Mouse (Mus musculus): ENCODE measurements around the gene Prkab1. TPM values are rescaled to one million over a fixed set of nuclear protein-coding genes. Genes with fewer than 3 reads are reported as not detected.

Gene Prkab1
- polyA plus RNA-seq, 1 experiment, result 140 TPM

- Histone ChIP-seq H3K4me1 (peaks cover 36% of the 10 kb centered on the region), H3K27me3 (replicated peaks) (no peaks in the 10 kb centered on the region), H3K4me3 (replicated peaks) (no peak overlapping the region), H3K9me3 (no peaks in the 10 kb centered on the region), H3K36me3 (replicated peaks; ENCODE audit: low read length) (peaks cover 57% of the 10 kb centered on the region)
- TF ChIP-seq GATA1 (IDR thresholded peaks at IDR 0.05; ENCODE audit: borderline replicate concordance, low read length), result no peak
- no peak for TF ChIP-seq FLI1 (IDR thresholded peaks at IDR 0.05; ENCODE audit: low read length)
These were observed 14.3 kb downstream of the Prkab1 start for GRCm38 (mm10) chr5:116009884-116010627.

- Histone ChIP-seq H3K4me1 (peaks cover 29% of the 10 kb centered on the region), H3K27me3 (replicated peaks) (no peaks in the 10 kb centered on the region), H3K36me3 (replicated peaks; ENCODE audit: low read length) (peaks cover 57% of the 10 kb centered on the region), H3K4me3 (replicated peaks) (no peak overlapping the region), H3K9me3 (no peaks in the 10 kb centered on the region)
- TF ChIP-seq FLI1 (IDR thresholded peaks at IDR 0.05; ENCODE audit: low read length), result no peak
- TF ChIP-seq GATA1 (IDR thresholded peaks at IDR 0.05; ENCODE audit: borderline replicate concordance, low read length), result no peak
These were observed 15.0 kb downstream of the Prkab1 start for GRCm38 (mm10) chr5:116009091-116009851.

DNA sequence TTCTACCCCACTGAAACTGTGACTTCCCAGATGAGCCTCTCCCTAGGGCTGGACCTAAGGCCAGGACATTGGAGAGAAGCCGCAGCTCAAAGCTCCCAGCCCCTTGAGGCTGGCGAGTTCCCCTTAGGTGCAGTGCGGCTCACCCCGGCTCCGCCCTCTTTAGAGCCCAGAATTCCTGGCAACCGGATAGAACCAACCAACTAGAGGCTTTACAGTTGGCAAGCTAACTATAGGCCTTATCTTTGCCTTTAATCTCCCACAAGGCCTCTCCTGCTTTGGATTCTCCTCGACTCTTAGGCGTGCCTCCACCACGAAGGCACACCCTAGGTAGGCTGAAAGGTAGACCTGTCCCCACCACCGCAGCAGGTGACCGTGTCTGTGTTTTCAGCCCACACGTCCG, 16.6 kb downstream of the Prkab1 start:
- Histone ChIP-seq H3K4me1 (peaks cover 30% of the 10 kb centered on the region), H3K9me3 (no peaks in the 10 kb centered on the region), H3K27me3 (replicated peaks) (no peaks in the 10 kb centered on the region), H3K4me3 (replicated peaks) (no peak overlapping the region), H3K36me3 (replicated peaks; ENCODE audit: low read length) (peaks cover 52% of the 10 kb centered on the region)
- TF ChIP-seq GATA1 (IDR thresholded peaks at IDR 0.05; ENCODE audit: borderline replicate concordance, low read length) (no peak), FLI1 (IDR thresholded peaks at IDR 0.05; ENCODE audit: low read length) (no peak)

- Histone ChIP-seq H3K27me3 (replicated peaks) (no peaks in the 10 kb centered on the region), H3K9me3 (no peaks in the 10 kb centered on the region), H3K4me1 (peaks cover 30% of the 10 kb centered on the region), H3K4me3 (replicated peaks) (no peak overlapping the region), H3K36me3 (replicated peaks; ENCODE audit: low read length) (peaks cover 58% of the 10 kb centered on the region)
- no peak for TF ChIP-seq GATA1 (IDR thresholded peaks at IDR 0.05; ENCODE audit: borderline replicate concordance, low read length)
- TF ChIP-seq FLI1 (IDR thresholded peaks at IDR 0.05; ENCODE audit: low read length), result no peak
These were observed 17.8 kb downstream of the Prkab1 start for GRCm38 (mm10) chr5:116006324-116007099.

GRCm38 (mm10) chr5:116004271-116004670, 20.0 kb downstream of the Prkab1 start:
- no peaks in the 10 kb centered on the region for H3K9me3 ChIP-seq
- TF ChIP-seq FLI1 (IDR thresholded peaks at IDR 0.05; ENCODE audit: low read length) (no peak), GATA1 (IDR thresholded peaks at IDR 0.05; ENCODE audit: borderline replicate concordance, low read length) (no peak)
- H3K4me3 ChIP-seq (replicated peaks), result no peak overlapping the region
- H3K36me3 ChIP-seq (replicated peaks; ENCODE audit: low read length), result peaks cover 75% of the 10 kb centered on the region
- H3K4me1 ChIP-seq, result peaks cover 24% of the 10 kb centered on the region
- H3K27me3 ChIP-seq (replicated peaks), result no peaks in the 10 kb centered on the region

- Histone ChIP-seq H3K36me3 (replicated peaks; ENCODE audit: low read length) (peaks cover 79% of the 10 kb centered on the region), H3K27me3 (replicated peaks) (no peaks in the 10 kb centered on the region), H3K4me1 (peaks cover 25% of the 10 kb centered on the region), H3K9me3 (no peaks in the 10 kb centered on the region), H3K4me3 (replicated peaks) (no peak overlapping the region)
- no peak for TF ChIP-seq GATA1 (IDR thresholded peaks at IDR 0.05; ENCODE audit: borderline replicate concordance, low read length)
- TF ChIP-seq FLI1 (IDR thresholded peaks at IDR 0.05; ENCODE audit: low read length), result no peak
These were observed 20.5 kb downstream of the Prkab1 start for GRCm38 (mm10) chr5:116003825-116004224.

GRCm38 (mm10) chr5:116003154-116003553, 21.2 kb downstream of the Prkab1 start:
- Histone ChIP-seq H3K36me3 (replicated peaks; ENCODE audit: low read length) (peaks cover 78% of the 10 kb centered on the region), H3K4me1 (peaks cover 25% of the 10 kb centered on the region), H3K27me3 (replicated peaks) (no peaks in the 10 kb centered on the region), H3K9me3 (no peaks in the 10 kb centered on the region), H3K4me3 (replicated peaks) (no peak overlapping the region)
- TF ChIP-seq GATA1 (IDR thresholded peaks at IDR 0.05; ENCODE audit: borderline replicate concordance, low read length), result no peak
- no peak for TF ChIP-seq FLI1 (IDR thresholded peaks at IDR 0.05; ENCODE audit: low read length)

DNA sequence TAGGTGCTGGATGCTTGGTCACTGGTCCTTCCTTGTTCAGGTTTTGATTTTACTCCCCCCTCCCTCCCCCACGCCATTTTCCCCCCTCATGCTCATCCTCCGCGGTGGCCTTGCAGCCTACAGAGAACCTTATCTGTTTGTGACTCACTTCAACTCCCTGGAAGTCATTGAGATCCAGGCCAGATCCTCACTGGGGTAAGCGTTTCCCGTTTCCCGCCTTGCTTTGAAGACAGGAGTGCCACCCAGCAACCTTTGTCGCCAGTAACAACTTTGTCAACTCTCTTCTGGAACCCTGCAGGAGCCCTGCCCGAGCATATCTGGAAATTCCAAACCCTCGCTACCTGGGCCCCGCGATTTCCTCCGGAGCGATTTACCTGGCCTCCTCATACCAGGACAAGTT, 26.9 kb downstream of the Prkab1 start:
- TF ChIP-seq GATA1 (IDR thresholded peaks at IDR 0.05; ENCODE audit: borderline replicate concordance, low read length) (no peak), FLI1 (IDR thresholded peaks at IDR 0.05; ENCODE audit: low read length) (no peak)
- H3K4me3 ChIP-seq (replicated peaks), result no peak overlapping the region
- H3K9me3 ChIP-seq, result no peaks in the 10 kb centered on the region
- 0 out of 2 replicates have a peak, but pooled peaks cover 4% of the 10 kb centered on the region for H3K4me1 ChIP-seq
- peaks cover 78% of the 10 kb centered on the region for H3K36me3 ChIP-seq (replicated peaks; ENCODE audit: low read length)
- no peaks in the 10 kb centered on the region for H3K27me3 ChIP-seq (replicated peaks)

GRCm38 (mm10) chr5:115994101-115994500, 30.2 kb downstream of the Prkab1 start:
- no peaks in the 10 kb centered on the region for H3K4me1 ChIP-seq
- peaks cover 86% of the 10 kb centered on the region for H3K36me3 ChIP-seq (replicated peaks; ENCODE audit: low read length)
- H3K4me3 ChIP-seq (replicated peaks), result no peak overlapping the region
- peaks cover 3% of the 10 kb centered on the region; the same call in 1 of the 2 replicates for H3K9me3 ChIP-seq
- no peaks in the 10 kb centered on the region for H3K27me3 ChIP-seq (replicated peaks)
- TF ChIP-seq FLI1 (IDR thresholded peaks at IDR 0.05; ENCODE audit: low read length), result no peak
- no peak for TF ChIP-seq GATA1 (IDR thresholded peaks at IDR 0.05; ENCODE audit: borderline replicate concordance, low read length)

Data from megakaryocyte, embryonic 14.5 days (primary cell).